Mouse (Mus musculus) layer of hippocampus, postnatal 14 days (tissue): ENCODE measurements around the gene Arid3a. TPM values are rescaled to one million over a fixed set of nuclear protein-coding genes. Genes with fewer than 3 reads are reported as not detected.
A peak's percentile ranks its signal among the peaks of the same experiment; 100 is the strongest.

Source experiments
- DNase-seq, 2 experiments: peaks; one replicate each; pipeline ENCODE4 v3.0.0; 2021 to 2022; ENCODE audit warnings: low spot score in 2 of 2, mixed read lengths in 1 of 2
- total RNA-seq, 2 experiments: library from RNA; stranded (reverse); gene quantifications; 2 replicates each; pipeline ENCODE4 v1.2.3; 2021

Arid3a gene
- total RNA-seq, 2 experiments from 2014 or later: 4.5 to 6.4 TPM

- DNase-seq: no peak
Measured at GRCm38 (mm10) chr10:79991548-79991947, 64.7 kb downstream of the Arid3a start.

GRCm38 (mm10) chr10:79994397-79995115 is 67.7 kb downstream of the Arid3a start:
- no peak for DNase-seq

- no peak for DNase-seq
Measured at GRCm38 (mm10) chr10:79995636-79996035, 68.8 kb downstream of the Arid3a start.

- DNase-seq: peak; percentile 94 to 96
Measured at GRCm38 (mm10) chr10:79996272-79997033, 69.6 kb downstream of the Arid3a start, which contains the start of gene Abca7. Gene Abca7, plus strand, starts transcription at chr10:79996494.

GRCm38 (mm10) chr10:79997034-79997760 is 70.4 kb downstream of the Arid3a start:
- peak; percentile 60 to 81 for DNase-seq

- DNase-seq: no peak
Measured at GRCm38 (mm10) chr10:79997819-79998218, 71.0 kb downstream of the Arid3a start.

GRCm38 (mm10) chr10:80001945-80002344 is 75.1 kb downstream of the Arid3a start:
- no peak for DNase-seq

GRCm38 (mm10) chr10:80002829-80003228 is 76.0 kb downstream of the Arid3a start:
- no peak for DNase-seq

- DNase-seq: no peak
Measured at GRCm38 (mm10) chr10:80003374-80004232, 76.8 kb downstream of the Arid3a start.

- DNase-seq: no peak
Measured at GRCm38 (mm10) chr10:80004233-80004705, 77.4 kb downstream of the Arid3a start.

Other genes with a start within 250 kb of the Arid3a start
- 10 to 100 TPM; 60.9 to 68.5 TPM for gene Cdc34, start 244.8 kb upstream of the Arid3a start, total RNA-seq
- 1 to 10 TPM; 1.7 to 1.9 TPM for gene Gzmm, start 238.0 kb upstream of the Arid3a start, total RNA-seq
- gene Bsg, start 222.6 kb upstream of the Arid3a start, total RNA-seq: 100 to 1,000 TPM; 695 to 807 TPM
- gene Hcn2, start 210.4 kb upstream of the Arid3a start, total RNA-seq: 10 to 100 TPM; 89.2 to 96.6 TPM
- gene Polrmt, start 180.5 kb upstream of the Arid3a start, total RNA-seq: 10 to 100 TPM; 45.3 to 49.0 TPM
- 1 to 10 TPM in 1 of 2 experiments, under 1 TPM in 1; 0.88 to 1.7 TPM for gene Fgf22, start 172.0 kb upstream of the Arid3a start, total RNA-seq
- gene Rnf126, start 160.1 kb upstream of the Arid3a start, total RNA-seq: 10 to 100 TPM; 86.1 to 90.5 TPM
- gene Fstl3, start 149.8 kb upstream of the Arid3a start, total RNA-seq: 1 to 10 TPM; 1.2 to 2.4 TPM
- under 1 TPM in 1 of 2 experiments, not detected in 1; 0.16 TPM for gene Prss57, start 136.1 kb upstream of the Arid3a start, total RNA-seq
- 100 to 1,000 TPM; 356 to 379 TPM for gene Palm, start 133.5 kb upstream of the Arid3a start, total RNA-seq
- under 1 TPM; 0.26 to 0.53 TPM for gene Misp, start 106.1 kb upstream of the Arid3a start, total RNA-seq
- gene Ptbp1, start 72.6 kb upstream of the Arid3a start, total RNA-seq: 10 to 100 TPM; 62.9 to 70.2 TPM
- 1 to 10 TPM; 2.3 to 3.0 TPM for gene Prtn3, start 52.6 kb upstream of the Arid3a start, total RNA-seq
- 10 to 100 TPM; 53.5 to 57.7 TPM for gene Plppr3, start 52.4 kb upstream of the Arid3a start, total RNA-seq
- gene Elane, start 40.8 kb upstream of the Arid3a start, total RNA-seq: not detected
- not detected for gene Cfd, start 36.2 kb upstream of the Arid3a start, total RNA-seq
- 10 to 100 TPM; 48.8 to 51.9 TPM for gene Med16, start 18.1 kb upstream of the Arid3a start, total RNA-seq
- gene Gm26602, start 16.2 kb upstream of the Arid3a start, total RNA-seq: not detected
- gene Kiss1r, start 10.1 kb upstream of the Arid3a start, total RNA-seq: 1 to 10 TPM; 5.0 to 8.9 TPM
- 100 to 1,000 TPM; 424 to 430 TPM for gene R3hdm4, start 5.8 kb upstream of the Arid3a start, total RNA-seq
- 10 to 100 TPM; 35.5 to 40.8 TPM for gene Wdr18, start 33.1 kb downstream of the Arid3a start, total RNA-seq
- gene Grin3b, start 43.7 kb downstream of the Arid3a start, total RNA-seq: under 1 TPM; 0.12 to 0.21 TPM
- gene Tmem259, start 57.3 kb downstream of the Arid3a start, total RNA-seq: 100 to 1,000 TPM; 135 to 144 TPM
- gene Cnn2, start 61.5 kb downstream of the Arid3a start, total RNA-seq: 1 to 10 TPM; 7.5 to 9.3 TPM
- gene Abca7, start 69.5 kb downstream of the Arid3a start, total RNA-seq: 10 to 100 TPM in 1 of 2 experiments, 1 to 10 TPM in 1; 9.8 to 10.5 TPM
- 1 to 10 TPM; 3.8 to 3.9 TPM for gene Arhgap45, start 89.6 kb downstream of the Arid3a start, total RNA-seq
- gene Polr2e, start 112.8 kb downstream of the Arid3a start, total RNA-seq: 10 to 100 TPM; 74.1 to 74.3 TPM
- gene Gpx4, start 120.1 kb downstream of the Arid3a start, total RNA-seq: 100 to 1,000 TPM; 456 to 501 TPM
- 10 to 100 TPM; 19.8 to 21.3 TPM for gene Sbno2, start 178.5 kb downstream of the Arid3a start, total RNA-seq
- 10 to 100 TPM; 89.2 to 90.7 TPM for gene Stk11, start 188.8 kb downstream of the Arid3a start, total RNA-seq
- gene Atp5d, start 211.6 kb downstream of the Arid3a start, total RNA-seq: 100 to 1,000 TPM; 397 to 417 TPM
- gene Cbarp, start 213.8 kb downstream of the Arid3a start, total RNA-seq: 100 to 1,000 TPM; 401 to 436 TPM
- gene Midn, start 221.2 kb downstream of the Arid3a start, total RNA-seq: 10 to 100 TPM; 90.9 to 100.0 TPM
- 100 to 1,000 TPM in 1 of 2 experiments, 10 to 100 TPM in 1; 93.5 to 126 TPM for gene Cirbp, start 238.9 kb downstream of the Arid3a start, total RNA-seq
- gene 1600002K03Rik, start 245.9 kb downstream of the Arid3a start, total RNA-seq: 1 to 10 TPM; 5.1 to 5.2 TPM